Mouse (Mus musculus): Measurements from ENCODE around the gene Zfp839. TPM values are rescaled to one million over a fixed set of nuclear protein-coding genes. Genes with fewer than 3 reads are reported as not detected.
A peak's percentile ranks its signal among the peaks of the same experiment; 100 is the strongest.

The Zfp839 gene
- total and polyA plus RNA-seq, 2 experiments from 2014 or later, result 2.8 to 7.0 TPM

DNA sequence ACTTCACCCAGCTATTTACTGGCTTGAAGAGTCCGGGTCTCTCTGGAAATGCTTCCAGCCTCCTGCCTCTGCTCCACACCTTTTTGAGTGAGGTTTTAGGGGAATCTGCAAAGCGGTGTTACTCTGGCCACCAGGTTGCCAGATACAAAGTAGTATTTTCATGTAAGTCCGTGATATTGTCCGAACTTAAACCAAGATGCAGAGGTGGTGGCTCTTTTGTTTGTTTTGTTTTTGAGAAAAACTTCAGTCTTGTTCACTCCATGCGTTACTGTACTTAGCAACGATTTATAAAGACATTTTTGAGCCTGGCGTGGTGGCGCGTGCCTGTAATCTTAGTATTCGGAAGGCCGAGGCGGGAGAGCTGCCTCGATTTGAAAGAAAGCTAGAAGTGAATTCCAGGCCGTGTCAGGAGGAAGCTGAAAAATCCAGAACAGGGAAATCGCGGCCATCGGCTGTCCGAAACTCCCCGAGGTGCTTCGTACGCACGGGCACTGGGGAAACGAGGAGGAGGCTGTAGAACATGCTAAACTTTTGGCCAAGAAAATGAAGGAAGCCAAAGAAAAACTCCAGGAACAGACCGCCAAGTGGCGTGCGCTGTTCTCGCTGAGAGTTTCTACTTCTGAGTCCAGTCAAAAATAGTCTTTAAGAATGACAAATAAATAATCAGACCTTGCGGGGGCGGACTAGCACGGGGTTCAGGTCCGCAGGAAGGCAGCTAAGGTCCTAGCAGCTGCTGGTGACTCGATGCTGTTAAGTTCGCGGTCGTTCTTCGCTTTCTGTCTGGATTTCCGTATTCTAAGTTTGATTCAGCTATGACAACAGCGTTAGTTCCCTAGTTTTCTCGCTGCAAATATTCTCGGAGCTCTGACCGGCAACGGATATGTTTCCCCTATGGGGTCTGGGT, 5.6 kb upstream of the Zfp839 start:
- H3K4me1 ChIP-seq (ENCODE audit: insufficient read depth, low read length), result 0 out of 2 replicates have a peak, but pooled peaks cover 2% of the 10 kb centered on the region
- H3K9me3 ChIP-seq (ENCODE audit: low read length), result no peaks in the 10 kb centered on the region
- no peaks in the 10 kb centered on the region for H3K36me3 ChIP-seq (ENCODE audit: insufficient read depth, low read length)
- H3K9ac ChIP-seq (replicated peaks; ENCODE audit: low read length), result peak overlapping the region; percentile 6; the same call in 1 of the 2 replicates
- DNase-seq (ENCODE audit: low spot score) (peak; percentile 26), ATAC-seq (no peak)
- H3K27ac ChIP-seq, result peak overlapping the region; percentile 60; the same call in 1 of the 2 replicates
- no peak; the same call in 1 of the 2 replicates for TF ChIP-seq CTCF (IDR thresholded peaks at IDR 0.05; ENCODE audit: low read depth)
- H3K4me3 ChIP-seq (ENCODE audit: low read length), result peak overlapping the region; percentile 43
- no peaks in the 10 kb centered on the region for H3K27me3 ChIP-seq (ENCODE audit: insufficient read depth, low read length)
- 1% methylated on average over 42 of the region's 42 CpGs for WGBS
- peak overlapping the region; percentile 59 for H3K4me2 ChIP-seq (ENCODE audit: low read depth, low read length)

DNA sequence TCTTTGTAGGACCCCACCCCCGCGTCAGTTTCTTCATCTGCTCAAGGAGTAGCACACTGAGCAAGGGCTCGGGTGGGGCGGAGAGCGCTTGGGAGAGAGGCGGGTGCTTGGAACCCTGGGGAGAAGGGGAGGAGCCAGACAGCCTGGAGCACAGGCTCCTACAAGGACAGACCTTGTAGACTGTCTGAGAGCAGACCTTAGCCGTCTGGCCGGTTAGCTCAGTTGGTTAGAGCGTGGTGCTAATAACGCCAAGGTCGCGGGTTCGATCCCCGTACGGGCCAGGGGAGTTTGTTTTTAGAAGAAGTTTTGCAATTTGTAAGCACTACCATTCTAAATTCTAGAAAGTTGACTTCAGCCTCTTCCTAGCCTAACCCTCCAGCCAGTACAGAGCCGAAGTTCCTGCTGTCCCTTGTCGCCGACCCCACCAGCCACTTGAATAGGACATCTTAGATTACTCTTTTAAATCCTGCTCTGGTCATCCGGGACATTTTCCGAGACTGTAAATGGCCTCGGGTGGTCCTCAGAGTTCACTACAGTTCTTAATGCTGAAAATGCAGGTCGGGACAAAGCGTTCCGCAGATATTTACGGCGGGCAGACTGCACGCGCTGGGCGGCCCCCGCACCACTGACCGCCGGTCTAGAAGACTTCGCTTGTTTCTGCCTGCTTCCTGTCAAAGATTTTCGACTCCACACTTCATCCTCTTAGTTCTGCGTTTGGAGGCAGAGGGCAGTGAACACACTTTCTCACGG, 4.7 kb upstream of the Zfp839 start:
- no peaks in the 10 kb centered on the region for H3K36me3 ChIP-seq (ENCODE audit: insufficient read depth, low read length)
- H3K4me2 ChIP-seq (ENCODE audit: low read depth, low read length), result peak overlapping the region; percentile 59
- no peak for TF ChIP-seq CTCF (IDR thresholded peaks at IDR 0.05; ENCODE audit: low read depth)
- DNase-seq (ENCODE audit: low spot score), result peak; percentile 85
- peak overlapping the region; percentile 43 for H3K4me3 ChIP-seq (ENCODE audit: low read length)
- no peaks in the 10 kb centered on the region for H3K9me3 ChIP-seq (ENCODE audit: low read length)
- under 1% methylated on average over 36 of the region's 36 CpGs for WGBS
- H3K27me3 ChIP-seq (ENCODE audit: insufficient read depth, low read length), result no peaks in the 10 kb centered on the region
- H3K4me1 ChIP-seq (ENCODE audit: insufficient read depth, low read length), result 0 out of 2 replicates have a peak, but pooled peaks cover 2% of the 10 kb centered on the region
- H3K27ac ChIP-seq, result peak overlapping the region; percentile 66
- peak; percentile 57 for ATAC-seq
- peak overlapping the region; percentile 6; the same call in 1 of the 2 replicates for H3K9ac ChIP-seq (replicated peaks; ENCODE audit: low read length)

DNA sequence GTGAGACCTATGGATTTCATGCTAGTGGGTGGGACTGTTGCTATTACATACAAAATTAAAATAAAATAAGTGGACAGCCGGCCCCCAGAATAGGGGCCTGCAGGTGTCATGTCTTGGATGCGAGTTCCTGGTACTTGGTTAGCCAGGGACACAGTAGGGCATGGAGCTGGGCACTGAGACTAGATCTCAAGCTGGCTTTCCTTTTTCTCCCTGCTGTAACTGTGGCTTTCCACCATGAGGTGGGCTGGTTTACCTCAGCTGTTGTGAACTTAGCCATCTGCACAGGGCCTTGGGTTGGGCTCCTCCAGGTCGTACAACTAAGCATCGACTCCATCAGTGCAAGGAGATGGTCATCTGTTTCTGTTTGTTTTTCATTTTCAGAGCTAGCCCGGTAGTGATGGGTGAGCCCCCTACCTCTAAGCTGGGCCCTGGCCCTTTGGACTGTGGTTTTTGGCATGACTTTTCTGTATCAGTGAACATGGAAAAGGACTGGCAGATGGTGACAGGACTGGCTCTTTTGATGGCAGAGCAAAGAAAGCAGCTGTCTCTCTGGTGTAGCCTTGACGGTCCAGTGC, 3.8 kb upstream of the Zfp839 start:
- no peaks in the 10 kb centered on the region for H3K36me3 ChIP-seq (ENCODE audit: insufficient read depth, low read length)
- peak overlapping the region; percentile 43 for H3K4me3 ChIP-seq (ENCODE audit: low read length)
- no peaks in the 10 kb centered on the region for H3K27me3 ChIP-seq (ENCODE audit: insufficient read depth, low read length)
- H3K4me1 ChIP-seq (ENCODE audit: insufficient read depth, low read length), result 0 out of 2 replicates have a peak, but pooled peaks cover 9% of the 10 kb centered on the region
- no peak overlapping the region; the same call in 1 of the 2 replicates for H3K9ac ChIP-seq (replicated peaks; ENCODE audit: low read length)
- peak overlapping the region; percentile 59 for H3K4me2 ChIP-seq (ENCODE audit: low read depth, low read length)
- ATAC-seq (no peak), DNase-seq (ENCODE audit: low spot score) (peak; percentile 29)
- no peak for TF ChIP-seq CTCF (IDR thresholded peaks at IDR 0.05; ENCODE audit: low read depth)
- no peak overlapping the region for H3K27ac ChIP-seq
- 53% methylated on average over 6 of the region's 6 CpGs for WGBS
- H3K9me3 ChIP-seq (ENCODE audit: low read length), result no peaks in the 10 kb centered on the region

DNA sequence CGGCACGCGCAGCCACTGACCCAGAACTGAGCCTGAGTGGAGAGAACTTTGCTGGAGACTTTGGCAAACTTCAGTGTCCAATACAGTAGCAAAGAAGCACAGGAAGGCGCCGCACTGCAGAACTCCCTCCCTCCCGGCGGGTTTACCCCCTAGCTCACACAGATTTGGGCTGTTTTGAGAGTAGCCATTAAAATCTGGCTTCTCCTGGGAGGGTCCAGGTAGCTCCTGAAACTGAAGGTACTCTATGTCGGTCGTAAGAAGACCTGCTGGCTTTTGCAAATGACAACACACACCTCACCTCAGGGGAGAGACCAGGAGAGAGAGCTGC, 840 bp downstream of the Zfp839 start:
- no peak for TF ChIP-seq CTCF (IDR thresholded peaks at IDR 0.05; ENCODE audit: low read depth)
- peak overlapping the region; percentile 87; the same call in 1 of the 2 replicates for H3K27ac ChIP-seq
- peak overlapping the region; percentile 80 for H3K4me2 ChIP-seq (ENCODE audit: low read depth, low read length)
- peak overlapping the region; percentile 67 for H3K4me3 ChIP-seq (ENCODE audit: low read length)
- peak overlapping the region; percentile 94 for H3K9ac ChIP-seq (replicated peaks; ENCODE audit: low read length)
- WGBS, result 16% methylated on average over 9 of the region's 9 CpGs
- H3K4me1 ChIP-seq (ENCODE audit: insufficient read depth, low read length), result 0 out of 2 replicates have a peak, but pooled peaks cover 8% of the 10 kb centered on the region
- H3K27me3 ChIP-seq (ENCODE audit: insufficient read depth, low read length), result no peaks in the 10 kb centered on the region
- peaks cover 9% of the 10 kb centered on the region; the same call in 1 of the 2 replicates for H3K36me3 ChIP-seq (ENCODE audit: insufficient read depth, low read length)
- DNase-seq (ENCODE audit: low spot score), result no peak
- no peak for ATAC-seq
- H3K9me3 ChIP-seq (ENCODE audit: low read length), result no peaks in the 10 kb centered on the region

DNA sequence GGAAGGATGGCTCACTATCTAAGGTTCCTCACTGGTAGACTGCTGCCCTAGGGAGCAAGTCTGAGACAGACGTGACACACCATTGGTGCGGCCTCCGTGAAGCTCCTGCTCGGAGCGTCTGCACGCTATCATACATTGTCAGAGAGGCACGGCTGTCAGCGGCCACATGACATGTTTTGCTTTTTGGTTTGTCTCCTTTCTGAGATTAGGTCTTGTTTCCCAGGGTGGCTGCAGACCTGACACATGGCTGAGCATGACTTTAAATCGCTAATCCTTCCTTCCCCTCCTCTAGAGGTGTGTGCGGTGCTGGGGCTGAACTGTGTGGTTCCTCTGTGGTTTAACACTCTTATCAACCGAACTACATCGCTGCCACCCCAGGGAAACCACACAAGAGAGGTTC, 1.4 kb downstream of the Zfp839 start:
- 80% methylated on average over 12 of the region's 12 CpGs for WGBS
- no peak for ATAC-seq
- no peak for DNase-seq (ENCODE audit: low spot score)
- Histone ChIP-seq H3K4me3 (ENCODE audit: low read length) (no peak overlapping the region; the same call in 1 of the 2 replicates), H3K27me3 (ENCODE audit: insufficient read depth, low read length) (no peaks in the 10 kb centered on the region), H3K4me2 (ENCODE audit: low read depth, low read length) (peak overlapping the region; percentile 80; the same call in 1 of the 2 replicates), H3K27ac (peak overlapping the region; percentile 87; the same call in 1 of the 2 replicates), H3K9ac (replicated peaks; ENCODE audit: low read length) (peak overlapping the region; percentile 24; the same call in 1 of the 2 replicates), H3K36me3 (ENCODE audit: insufficient read depth, low read length) (peaks cover 14% of the 10 kb centered on the region; the same call in 1 of the 2 replicates), H3K9me3 (ENCODE audit: low read length) (no peaks in the 10 kb centered on the region), H3K4me1 (ENCODE audit: insufficient read depth, low read length) (0 out of 2 replicates have a peak, but pooled peaks cover 8% of the 10 kb centered on the region)
- TF ChIP-seq CTCF (IDR thresholded peaks at IDR 0.05; ENCODE audit: low read depth), result no peak

DNA sequence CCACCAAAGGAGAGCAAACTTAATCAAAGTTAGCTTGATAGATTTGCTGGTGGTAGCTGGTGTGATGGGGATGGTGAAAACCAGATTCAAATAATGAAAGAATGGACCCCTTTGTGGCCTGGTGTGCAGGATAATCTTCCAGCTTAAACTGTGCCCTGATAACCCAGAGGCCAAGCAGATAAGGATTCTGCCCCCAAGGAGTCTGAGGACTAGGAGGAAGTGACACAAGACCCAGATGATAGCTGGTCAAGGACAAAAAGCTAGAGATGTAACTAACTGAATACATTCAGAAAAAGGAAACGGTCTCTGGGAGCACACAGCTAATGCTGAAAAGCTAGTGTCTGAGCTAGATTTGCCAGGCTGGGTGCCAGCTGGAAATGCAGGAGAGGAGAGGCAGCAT, 1.9 kb downstream of the Zfp839 start:
- H3K9me3 ChIP-seq (ENCODE audit: low read length), result no peaks in the 10 kb centered on the region
- H3K4me1 ChIP-seq (ENCODE audit: insufficient read depth, low read length), result 0 out of 2 replicates have a peak, but pooled peaks cover 8% of the 10 kb centered on the region
- H3K27me3 ChIP-seq (ENCODE audit: insufficient read depth, low read length), result no peaks in the 10 kb centered on the region
- WGBS, result 70% methylated on average over 1 of the region's 1 CpGs
- H3K27ac ChIP-seq, result no peak overlapping the region
- no peak overlapping the region for H3K4me2 ChIP-seq (ENCODE audit: low read depth, low read length)
- H3K36me3 ChIP-seq (ENCODE audit: insufficient read depth, low read length), result peaks cover 15% of the 10 kb centered on the region; the same call in 1 of the 2 replicates
- H3K9ac ChIP-seq (replicated peaks; ENCODE audit: low read length), result no peak overlapping the region
- no peak overlapping the region for H3K4me3 ChIP-seq (ENCODE audit: low read length)
- no peak for TF ChIP-seq CTCF (IDR thresholded peaks at IDR 0.05; ENCODE audit: low read depth)
- DNase-seq (ENCODE audit: low spot score) (no peak), ATAC-seq (no peak)

Measured in hindbrain, postnatal 0 days (tissue).